Mouse (Mus musculus): ENCODE results near the gene Ifitm6. TPM values are rescaled to one million over a fixed set of nuclear protein-coding genes. Genes with fewer than 3 reads are reported as not detected.
A peak's percentile ranks its signal among the peaks of the same experiment; 100 is the strongest.

Ifitm6 gene
- total RNA-seq, 2 experiments from 2014 or later: 1,518 to 1,773 TPM

DNA sequence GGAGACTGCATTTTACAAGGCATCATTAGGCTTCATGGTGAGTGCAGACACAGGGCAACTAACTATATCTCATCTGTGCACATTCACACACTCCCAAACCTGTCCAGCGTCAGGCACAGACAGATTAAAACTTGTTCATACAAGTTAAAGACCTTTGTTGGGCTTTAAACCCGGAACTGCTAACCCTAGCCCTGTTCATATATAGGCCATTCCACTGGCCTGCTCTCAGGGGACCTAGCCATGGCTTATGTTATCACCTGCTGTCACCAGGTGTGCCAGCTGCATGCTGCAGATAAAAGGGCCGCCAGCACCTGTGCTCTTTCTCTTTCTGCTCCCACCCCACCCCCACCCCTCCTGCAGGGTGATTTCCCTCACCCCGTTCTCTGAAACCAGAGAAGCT lies 24.8 kb upstream of the Ifitm6 start:
- no peak for ATAC-seq (ENCODE audit: poor library complexity, severe bottlenecking)

DNA sequence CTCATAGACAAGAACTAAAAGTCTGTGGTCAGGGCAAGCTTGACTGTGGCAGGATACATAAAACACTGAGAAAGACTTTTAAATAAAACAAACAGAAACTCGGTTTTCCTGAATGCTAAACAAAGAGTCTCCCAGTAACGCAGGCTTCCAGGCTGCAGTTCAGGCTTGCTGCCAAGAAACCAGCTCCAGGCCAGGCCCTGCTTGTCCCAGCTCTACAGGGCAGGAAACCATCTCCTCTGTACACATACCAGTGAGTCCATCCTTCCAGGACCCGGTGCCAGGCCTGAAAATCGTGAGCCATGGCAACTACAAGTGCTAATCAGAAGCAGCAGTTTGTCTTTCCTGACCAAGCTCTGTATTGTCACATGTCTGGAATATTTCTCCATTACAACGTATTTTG lies 23.9 kb upstream of the Ifitm6 start:
- ATAC-seq (ENCODE audit: poor library complexity, severe bottlenecking): no peak

DNA sequence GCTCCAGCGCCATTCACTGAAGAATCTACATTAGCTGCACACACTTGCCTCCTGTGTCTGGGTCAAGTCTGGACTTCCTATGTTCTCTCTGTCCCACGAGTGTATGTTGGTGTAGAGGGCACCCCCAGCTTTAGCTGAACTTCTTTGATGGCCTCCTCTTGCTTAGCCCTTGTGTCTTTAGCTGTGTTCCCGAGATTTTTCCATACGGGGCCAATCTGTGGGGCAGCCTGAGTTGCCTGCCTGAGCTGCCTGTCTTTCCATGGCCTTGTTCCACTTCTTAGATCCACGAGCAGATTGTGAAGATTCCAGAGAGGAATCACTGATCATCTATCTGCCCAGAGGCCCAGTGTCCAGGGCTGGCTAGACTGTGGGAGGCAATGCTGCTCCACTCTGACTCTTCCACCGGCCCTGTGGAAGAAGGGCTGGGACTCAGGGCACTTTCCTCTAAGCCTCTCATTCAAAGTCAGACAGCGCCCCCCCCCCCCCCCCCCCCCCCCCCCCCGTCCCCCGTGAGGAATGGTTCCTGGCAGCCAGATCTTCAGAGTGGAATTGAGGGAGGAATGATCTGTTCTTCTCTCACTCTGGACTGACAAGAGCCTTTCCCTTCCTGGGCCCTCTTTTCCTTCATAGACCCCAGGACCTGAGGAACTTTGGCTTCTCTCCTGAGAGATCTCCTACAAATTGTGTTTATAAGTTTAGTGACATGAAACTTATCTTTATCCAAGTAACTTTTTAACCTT lies 23.3 kb upstream of the Ifitm6 start:
- ATAC-seq (ENCODE audit: poor library complexity, severe bottlenecking): no peak

DNA sequence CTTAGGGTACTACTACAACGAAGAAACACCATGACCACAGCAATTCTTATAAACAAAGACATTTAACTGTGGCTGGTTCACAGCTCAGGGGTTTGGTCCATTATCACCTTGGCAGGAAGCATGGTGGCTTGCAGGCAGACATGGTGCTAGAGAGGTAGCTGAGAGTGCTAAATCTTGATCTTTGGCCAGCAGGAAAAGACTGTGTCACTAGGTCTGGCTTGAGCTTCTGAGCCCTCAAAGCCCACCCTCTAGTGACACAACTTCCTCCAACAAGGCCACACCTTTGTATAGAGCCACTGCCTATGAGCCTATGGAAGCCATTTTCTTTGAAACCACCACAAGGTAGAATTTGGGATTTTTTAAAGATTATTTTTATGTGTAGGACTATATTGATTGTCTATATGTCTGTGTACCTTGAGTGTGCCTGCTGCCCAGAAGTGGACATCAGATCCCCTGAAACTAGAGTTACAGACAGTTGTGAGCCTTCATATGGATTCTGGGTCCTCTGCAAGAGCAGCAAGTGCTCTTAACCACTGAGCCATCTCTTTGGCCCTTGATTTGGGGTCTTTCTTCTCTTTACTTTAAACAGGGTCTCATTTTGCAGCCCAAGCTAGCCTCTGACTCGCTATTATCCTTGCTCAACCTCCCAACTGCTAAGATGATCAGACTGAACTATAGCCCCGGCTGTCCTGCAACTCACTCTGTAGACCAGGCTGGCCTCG lies 21.8 kb upstream of the Ifitm6 start:
- no peak for ATAC-seq (ENCODE audit: poor library complexity, severe bottlenecking)

DNA sequence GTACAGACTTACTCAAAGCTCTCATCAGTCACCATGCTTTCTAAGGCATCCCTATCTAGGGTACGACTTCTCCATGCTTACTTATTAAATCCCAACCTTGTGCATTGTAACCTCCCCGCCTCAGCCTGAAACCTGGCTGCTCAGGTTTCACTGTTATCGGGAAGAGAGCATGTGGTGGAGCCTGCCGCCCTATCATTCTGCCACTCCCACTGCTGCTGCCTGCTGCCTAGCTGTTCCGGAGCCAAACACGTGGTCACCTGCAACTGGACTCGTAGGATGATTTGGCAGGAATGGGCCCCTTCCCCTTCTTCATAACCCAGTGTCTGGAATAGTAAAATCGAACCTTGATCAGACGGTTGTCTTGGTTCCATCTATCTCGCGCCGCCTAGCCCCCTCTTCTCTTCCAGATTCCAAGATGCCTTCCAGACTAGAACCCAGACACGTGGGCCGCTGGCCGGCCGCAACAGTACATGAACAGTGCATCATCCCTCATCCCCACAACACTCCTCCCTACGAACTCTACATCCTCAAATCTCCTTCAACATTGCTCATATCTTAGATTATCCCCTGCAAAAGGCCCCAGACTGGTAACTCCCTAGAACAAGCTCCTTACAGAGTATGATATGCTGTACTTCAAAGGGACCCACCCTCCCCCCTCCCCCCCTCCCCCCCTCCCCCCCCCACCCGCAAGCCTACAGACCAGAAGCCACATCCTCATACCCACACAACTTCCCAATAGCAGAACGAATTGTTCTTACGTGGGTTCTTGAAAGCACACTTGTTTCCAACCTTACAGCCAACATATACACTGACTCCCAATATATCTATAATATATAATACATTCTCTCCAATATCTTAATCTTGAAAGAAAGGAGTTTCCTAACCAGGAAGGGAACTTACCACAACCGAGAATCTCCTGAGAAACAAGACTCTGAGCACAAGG lies 20.6 kb upstream of the Ifitm6 start:
- peak; percentile 49 for ATAC-seq (ENCODE audit: poor library complexity, severe bottlenecking)

DNA sequence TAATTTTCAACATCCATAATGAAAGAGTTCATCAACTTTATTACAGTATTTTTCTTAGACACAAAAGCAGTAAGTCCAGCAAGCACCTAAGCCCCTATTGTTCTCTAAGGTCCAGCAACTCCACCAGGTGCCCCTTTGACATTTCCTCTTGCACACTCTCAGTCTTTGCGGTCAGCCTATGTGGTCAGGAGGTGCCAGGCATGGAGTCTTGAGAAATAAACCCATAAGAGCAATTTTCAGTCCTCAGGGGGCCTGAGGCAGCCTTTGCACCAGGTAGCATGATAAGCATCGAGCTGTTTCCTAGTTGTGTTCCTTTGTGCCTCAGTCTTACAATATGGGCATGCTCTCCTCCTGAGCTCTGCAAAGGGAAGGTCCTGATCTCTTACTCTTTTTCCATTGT lies 18.9 kb upstream of the Ifitm6 start:
- ATAC-seq (ENCODE audit: poor library complexity, severe bottlenecking): peak; percentile 76

DNA sequence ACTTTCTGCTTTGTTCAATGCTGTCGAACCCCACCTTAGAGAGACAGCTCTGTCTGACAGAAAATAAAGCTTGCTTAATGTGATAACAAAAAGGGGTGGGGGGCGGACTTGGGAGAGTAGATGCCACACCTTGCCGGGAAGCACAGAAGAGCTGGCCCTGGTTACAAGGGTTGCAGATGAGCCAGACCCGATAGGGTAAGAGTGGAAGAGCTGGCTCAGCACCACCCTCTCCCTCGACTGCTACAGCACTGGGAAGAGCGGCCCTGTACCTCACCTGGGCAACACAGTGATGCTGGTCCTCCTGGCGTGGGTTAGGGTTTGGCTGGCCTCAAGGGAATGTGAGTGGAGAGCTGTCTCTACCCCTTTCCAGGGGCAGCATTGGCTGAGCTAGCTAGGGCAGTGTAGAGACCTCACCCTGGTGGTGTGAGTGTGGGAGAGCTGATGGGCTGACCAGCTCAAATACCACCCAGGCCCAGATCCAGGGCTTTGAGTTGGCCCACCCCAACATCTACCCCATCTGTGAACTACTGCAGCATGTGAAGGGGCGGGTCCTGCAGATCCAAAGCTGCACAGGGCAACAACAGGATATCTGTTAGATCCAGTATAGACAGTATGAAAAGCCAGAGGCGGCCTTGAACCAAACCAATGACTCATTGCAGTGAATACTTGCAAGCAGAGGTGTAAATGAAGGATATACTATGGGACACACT lies 14.9 kb upstream of the Ifitm6 start:
- no peak for ATAC-seq (ENCODE audit: poor library complexity, severe bottlenecking)

DNA sequence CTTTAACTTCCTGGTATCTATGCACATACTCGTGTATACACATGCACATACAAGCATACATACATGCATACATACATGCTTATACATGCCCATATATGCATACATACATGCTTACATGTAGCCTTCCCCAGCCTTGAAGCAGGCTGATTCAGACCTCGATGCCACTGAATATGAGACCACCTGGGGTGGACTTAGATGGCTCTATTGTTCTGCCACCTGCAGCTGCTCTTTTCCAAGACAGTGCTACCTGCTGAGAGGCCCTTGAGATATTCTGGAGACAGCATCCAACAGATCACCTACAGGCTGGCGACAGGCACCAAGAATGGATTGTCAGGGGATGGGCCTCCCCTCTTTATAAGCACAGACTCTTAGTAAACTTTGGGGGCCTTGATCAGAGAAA lies 12.7 kb upstream of the Ifitm6 start:
- ATAC-seq (ENCODE audit: poor library complexity, severe bottlenecking): no peak

DNA sequence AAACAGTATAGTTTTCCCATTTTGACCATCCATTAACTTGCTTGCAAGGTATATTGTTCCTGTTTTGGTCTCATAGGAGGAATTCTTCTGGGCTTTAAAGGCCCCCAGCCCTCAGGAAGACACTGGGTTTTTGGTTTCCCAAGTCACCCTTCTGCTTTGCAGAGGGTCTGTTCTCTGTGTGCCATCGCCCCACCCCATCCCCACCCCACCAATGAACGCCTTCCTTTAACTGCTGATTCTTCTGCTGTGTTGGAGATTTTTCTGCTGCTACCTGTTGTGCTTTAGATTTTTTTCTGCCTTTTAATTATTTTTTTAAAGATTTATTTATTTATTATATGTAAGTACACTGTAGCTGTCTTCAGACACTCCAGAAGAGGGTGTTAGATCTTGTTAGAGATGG lies 11.1 kb upstream of the Ifitm6 start, which contains the start of gene Gm17387:
Gene Gm17387, plus strand, starts transcription at position 301 of the 400 bp plus-strand sequence.
- ATAC-seq (ENCODE audit: poor library complexity, severe bottlenecking): no peak

DNA sequence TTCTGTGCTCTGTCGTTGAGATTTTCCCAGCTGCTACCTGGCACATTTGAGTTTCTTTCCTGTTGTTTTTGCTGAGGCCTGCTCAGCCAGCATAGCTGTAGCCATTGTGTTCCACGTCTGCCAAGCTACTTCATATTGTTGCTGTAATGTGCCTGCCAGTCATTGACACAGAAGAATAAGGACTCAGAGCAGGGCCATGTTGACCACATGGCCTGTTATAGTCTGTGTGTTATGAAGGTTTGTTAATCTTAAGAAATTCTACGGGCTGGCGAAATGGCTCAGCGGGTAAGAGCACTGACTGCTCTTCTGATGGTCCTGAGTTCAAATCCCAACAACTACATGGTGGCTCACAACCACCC lies 9.0 kb upstream of the Ifitm6 start:
- no peak for ATAC-seq (ENCODE audit: poor library complexity, severe bottlenecking)

DNA sequence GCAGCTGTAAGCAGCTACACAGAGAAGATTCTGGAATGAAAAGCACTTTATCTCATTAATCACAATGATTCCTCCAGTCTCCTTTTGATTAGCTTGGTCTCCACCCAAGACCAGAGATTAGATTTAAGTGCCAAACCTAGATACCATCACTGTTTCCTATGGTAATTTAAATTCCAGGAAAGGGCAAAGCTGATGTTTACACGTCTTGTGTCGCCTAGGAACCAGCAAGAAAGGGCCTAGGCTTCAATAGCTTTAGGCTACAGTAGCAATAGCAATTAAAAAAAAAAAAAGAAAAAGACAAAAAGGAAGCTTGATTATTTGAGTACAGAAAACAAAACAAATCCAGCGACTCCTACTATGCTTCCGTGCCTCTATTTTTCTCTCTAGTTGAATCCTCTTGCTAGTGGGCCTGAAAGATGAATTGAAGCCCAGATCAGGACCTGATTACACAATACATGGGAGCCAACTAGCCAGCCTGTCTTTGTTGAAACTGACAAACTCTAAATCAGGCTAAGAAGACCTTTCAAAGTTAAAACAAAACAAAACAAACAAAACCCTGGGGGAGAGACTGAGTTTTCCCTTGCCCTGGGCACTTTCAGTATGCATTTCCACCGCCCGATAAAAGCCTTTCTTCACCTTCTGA lies 8.5 kb upstream of the Ifitm6 start:
- no peak for ATAC-seq (ENCODE audit: poor library complexity, severe bottlenecking)

DNA sequence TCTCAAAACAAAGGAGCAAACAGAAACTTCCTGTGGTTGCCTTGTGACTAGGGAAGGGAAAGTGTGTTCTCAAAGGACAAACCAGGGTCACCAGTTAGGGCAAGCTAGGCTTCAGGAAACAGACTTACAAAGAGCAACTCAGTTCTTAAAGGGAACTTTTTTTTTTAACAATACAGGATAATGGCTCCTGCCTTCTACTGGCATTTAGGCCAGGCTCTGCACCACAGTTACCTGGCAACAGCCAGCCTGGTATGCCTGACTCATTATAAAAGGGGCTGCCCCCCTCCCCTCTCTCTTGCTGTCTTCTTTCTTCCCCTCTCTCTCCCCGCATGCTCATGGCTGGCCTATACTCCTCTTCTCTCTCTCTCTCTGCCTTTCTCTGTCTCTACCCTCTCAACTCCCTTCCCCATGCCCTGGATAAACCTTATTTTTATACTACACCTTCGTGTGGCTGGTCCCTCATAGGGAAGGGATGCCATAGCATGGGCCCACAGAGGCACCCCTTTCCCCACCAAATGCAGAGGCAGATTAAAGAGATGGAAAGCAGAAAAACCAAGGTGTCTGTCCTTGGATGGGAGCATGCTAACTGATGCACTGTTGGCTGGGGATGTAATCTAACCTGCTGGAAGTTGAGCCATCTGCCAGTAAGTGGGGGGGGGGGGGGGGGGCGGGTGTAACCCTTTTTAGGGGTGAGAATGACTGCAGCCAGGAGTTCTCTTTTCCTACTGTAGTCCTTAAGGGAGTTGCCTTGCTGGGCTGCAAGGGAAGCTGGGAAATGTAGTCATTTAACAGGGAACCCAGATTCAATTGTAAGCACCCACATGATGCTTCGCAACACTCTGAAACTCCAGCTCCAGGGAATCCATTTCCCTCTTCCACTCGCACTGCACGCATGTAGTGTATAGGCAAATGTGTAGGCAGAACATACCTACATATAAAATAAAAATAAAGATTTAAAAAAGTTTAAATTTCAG lies 7.4 kb upstream of the Ifitm6 start:
- peak; percentile 59 for ATAC-seq (ENCODE audit: poor library complexity, severe bottlenecking)

DNA sequence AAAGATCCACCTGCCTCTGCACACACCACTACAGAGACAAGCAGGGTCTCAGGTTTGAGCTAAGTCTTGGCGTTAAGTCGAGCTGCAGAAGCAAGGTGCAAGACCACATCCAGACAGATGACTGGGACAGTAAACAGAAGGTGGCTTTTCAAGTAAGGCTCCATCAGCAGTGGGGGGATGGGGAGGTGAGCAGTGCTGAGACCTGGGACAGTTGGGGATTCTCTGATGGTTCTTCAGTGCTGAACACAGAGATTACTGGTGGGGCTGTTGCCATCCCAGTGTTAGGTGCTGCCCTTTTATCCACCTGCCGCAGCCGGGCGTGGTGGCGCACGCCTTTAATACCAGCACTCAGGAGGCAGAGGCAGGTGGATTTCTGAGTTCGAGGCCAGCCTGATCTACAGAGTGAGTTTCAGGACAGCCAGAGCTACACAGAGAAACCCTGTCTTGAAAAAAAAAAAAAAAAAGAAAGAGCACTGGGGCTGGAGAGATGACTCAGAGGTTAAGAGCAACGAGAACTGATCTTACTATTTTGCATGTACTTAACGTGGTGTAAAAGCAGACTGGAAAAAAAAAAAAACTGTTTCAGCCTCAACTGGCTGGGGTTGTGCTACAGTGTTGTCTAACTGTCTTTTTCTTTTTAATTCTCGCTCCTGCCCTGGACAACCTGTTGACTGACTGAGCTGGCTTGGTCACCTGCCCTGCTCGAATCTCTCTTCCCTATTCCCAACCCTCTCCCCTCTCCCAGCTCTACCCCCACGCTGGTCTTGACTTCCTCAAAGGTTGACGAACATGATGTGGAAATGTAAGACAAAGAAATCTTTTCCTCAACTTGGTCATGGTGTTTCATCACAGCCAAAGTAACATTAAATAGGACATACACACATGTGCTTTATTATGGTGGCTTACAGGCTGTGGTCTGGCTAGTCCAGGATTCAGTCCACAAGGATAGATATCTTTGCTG lies 4.0 kb upstream of the Ifitm6 start:
- peak; percentile 79 for ATAC-seq (ENCODE audit: poor library complexity, severe bottlenecking)

DNA sequence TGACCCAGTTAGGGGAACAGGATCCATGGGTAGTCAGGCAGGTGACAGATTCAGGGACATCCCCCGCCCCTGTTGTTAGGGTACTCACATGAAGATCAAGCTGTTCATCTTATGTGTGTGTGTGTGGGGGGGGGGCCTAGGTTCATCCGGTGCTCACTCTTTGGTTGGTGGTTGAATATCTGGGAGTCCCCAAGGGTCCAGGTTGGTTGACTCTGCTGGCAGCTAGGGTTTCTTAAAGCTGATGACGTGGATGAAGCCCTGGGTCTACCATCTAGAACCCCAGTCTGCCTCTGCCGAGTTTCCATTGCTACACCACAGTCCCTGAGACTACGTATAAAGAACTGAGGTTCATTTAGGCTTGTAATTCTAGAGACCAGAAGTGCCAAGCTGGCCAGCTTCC lies 1.3 kb upstream of the Ifitm6 start:
- no peak for ATAC-seq (ENCODE audit: poor library complexity, severe bottlenecking)

DNA sequence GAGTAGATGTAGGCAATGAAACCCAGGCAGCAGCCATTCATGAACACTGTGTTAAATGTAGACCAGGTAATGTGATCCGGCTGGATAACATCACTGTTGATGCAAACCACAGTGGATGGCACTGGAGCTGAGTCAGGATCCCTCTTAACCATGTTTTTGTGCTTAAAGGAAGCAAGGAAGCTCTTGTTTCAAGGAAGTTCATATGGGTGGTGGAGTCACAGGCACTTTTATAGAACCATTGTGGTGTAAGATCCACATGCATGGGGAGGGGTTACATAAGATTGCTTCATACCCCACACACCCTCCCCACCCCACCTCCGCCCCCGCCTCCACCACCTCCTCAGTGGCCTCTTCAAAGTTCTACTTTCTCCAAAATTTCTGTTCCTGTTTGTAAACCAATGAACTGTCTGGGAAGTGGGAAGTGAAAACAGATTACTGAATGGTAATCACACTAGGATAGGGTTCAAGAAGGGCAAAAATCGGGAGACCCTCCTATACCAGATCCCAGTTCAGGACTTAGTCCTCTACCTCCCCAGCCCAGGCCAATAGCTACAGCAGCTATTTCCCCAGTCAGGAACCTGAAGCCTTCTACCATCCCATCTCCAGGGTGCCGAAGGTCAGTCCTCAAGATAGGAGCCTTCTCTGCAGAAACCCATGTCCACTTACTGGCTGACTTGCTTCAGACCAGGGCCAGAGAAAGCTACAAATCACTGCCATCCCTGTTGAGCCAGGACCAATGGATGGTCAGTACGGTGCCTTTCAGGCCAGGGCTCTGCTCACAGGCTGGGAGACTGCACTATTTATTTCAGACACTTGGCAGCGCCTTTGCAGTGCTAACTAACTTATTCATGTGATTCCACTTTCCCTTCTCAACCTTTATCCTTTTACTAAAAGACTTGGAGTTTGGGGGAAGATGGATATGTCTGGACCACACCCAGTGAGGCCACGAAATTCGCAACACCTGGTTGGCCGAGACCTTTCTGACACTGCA lies 722 bp downstream of the Ifitm6 start:
- peak; percentile 75 for ATAC-seq (ENCODE audit: poor library complexity, severe bottlenecking)

DNA sequence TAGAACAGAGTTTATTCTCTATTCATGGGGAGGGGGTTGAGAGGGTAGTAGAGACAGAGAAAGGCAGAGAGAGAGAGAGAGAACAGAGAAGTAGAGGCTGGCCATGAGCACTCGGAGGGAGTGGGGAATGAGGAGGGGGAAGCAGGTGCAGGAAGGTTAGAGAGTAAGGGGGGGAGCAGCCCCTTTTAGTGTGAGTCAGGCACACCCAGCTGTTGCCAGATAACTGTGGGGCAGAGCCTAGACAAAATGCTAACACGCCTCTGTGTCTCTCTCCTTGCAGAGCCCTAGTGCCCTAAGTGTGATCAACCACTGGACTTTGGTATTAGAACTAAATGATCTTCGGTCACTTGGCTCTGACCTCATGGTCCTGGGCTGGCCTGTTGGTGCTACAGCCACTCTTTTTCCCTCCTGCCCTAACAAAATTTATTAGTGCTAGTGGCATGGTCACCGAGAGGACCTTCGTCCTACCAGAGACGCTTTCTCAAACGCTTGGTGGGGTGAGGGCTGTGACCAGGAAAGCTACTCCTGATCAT lies 6.4 kb downstream of the Ifitm6 start:
- ATAC-seq (ENCODE audit: poor library complexity, severe bottlenecking): no peak
